Mouse (Mus musculus) granulocyte monocyte progenitor cell, adult 5-6 weeks (primary cell): ENCODE measurements around the gene Eif4e1b. TPM values are rescaled to one million over a fixed set of nuclear protein-coding genes. Genes with fewer than 3 reads are reported as not detected.

ENCODE experiments used
- ATAC-seq: replicated peaks from 2 replicates; pipeline ENCODE4 v1.8.0; 2016; ENCODE audit warnings: mild to moderate bottlenecking, moderate TSS enrichment, inconsistent platforms; ENCODE audit not compliant: poor library complexity, severe bottlenecking
- total RNA-seq, 2 experiments: library from RNA; stranded (forward) in 1 of 2; stranded (reverse) in 1 of 2; fragments of 200-712, 200-1000 nt in 1 of 2; fragments of >200 nt in 1 of 2; fragmentation: Nextera tagmentation in 1 of 2; gene quantifications; 2 replicates each; pipeline ENCODE4 v1.2.3; 2014 to 2017

Eif4e1b gene
- total RNA-seq, 2 experiments from 2014 or later, result not detected

DNA sequence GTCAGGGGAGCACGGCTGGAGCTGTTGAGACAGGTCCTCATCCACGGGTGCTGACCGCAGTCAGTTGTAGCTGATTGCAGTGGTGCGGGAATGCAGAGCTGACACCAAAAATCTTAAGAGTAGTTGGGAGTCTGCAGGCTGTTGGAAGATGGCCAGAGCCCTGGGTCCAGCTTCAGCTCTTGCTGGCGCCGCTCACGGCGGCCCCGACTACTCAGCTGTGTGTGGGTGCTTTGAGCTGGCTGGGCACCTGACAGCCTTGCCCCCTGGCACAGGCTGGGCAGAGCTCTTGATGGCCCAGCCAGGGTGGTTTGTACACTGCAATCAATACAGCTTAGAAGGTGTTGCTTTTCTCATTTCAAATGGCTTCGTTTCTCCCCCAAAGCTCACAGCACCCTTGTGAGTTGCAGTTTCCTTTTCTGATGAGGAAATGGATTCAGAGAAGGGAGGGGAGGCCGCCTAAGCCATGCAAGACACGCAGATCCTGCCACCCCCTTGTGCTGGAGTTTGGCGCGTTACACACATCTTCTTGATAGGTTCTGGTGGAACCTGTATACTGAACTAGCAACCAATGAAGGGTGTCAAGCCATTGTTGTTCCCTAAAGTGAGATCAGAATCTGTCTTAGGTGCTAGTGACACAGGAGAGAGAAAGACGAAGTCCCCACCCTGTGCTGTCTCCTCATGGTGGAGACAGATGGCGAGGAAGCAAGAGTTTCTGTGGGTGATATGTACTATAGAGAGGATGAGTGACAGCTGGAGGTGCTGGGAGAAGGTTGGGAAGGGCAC lies 14.3 kb downstream of the Eif4e1b start:
- ATAC-seq, result no peak

DNA sequence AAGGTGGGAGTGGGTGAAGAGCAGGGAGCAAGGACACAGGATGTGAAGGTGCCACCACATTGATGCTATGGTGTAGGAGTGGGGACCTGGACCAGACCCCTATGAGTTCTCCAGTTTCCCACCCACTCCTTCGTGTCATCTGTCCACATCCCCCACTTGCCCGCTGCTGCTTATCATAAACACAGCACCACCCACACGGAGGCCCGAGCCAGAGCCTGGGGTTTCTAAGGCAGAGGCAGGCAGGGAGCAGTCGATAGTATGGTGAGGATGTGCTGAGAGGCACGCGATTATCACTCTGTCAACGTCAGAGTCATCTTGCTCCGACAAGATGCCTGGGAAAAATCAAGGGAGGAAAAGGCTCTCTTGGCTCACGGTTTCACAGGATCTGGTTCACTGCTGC lies 14.9 kb downstream of the Eif4e1b start:
- no peak for ATAC-seq

DNA sequence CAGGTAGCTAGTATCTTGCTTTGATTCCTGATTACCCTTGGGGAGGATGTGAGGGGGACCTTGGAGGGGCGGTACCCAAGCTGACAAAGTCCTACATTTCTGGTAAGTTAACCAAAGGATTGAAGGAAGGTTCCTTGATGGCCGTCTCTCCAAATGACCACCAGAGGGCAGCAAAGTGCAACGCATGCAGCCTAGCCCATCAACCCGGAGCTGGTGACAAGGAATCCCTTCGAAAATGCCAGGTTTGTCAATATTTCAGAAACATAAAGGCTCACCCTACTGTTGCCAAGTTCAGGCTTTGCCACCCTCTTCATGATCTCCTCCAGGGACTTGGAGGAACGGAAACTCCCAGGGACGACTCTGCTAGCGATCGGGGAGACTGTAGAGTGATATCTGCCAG lies 15.9 kb downstream of the Eif4e1b start:
- peak; percentile 60 for ATAC-seq

DNA sequence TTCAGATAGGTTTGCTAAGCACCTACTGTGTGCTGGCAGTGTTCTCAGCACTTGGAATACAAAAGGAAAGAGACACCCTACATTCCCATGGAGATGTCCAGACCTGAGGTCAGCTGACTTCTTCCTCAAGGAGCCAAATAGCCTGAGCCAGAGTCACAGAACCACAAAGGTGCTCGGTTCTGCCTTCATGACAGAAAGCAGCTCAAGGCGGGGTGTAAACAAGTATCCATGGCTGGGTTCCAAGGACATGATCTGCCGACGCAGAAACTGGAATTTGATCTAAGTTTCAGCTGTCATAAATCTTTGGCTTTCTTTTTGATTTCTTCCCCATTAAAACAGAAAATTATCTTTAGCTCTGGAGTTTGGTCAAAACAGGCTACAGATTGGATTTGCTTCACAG lies 16.4 kb downstream of the Eif4e1b start:
- no peak for ATAC-seq

DNA sequence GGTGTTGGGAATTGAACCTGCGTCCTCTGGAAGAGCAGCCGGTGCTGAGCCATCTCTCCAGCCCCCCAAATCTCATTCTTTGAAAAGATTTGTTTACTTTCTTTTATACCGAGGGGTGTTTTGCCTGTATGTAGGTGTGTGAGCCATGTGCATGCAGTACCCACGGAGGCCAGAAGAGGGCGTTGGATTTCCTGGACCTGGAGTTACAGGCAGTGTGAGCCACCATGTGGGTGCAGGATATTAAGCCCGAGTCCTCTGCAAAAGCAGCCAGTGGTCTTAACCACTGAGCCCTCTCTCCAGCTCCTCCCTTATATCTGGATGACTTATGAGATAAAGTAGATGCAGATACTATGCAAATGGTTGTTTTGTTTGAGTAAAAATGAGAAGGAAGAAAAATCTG lies 19.2 kb downstream of the Eif4e1b start:
- ATAC-seq, result no peak

DNA sequence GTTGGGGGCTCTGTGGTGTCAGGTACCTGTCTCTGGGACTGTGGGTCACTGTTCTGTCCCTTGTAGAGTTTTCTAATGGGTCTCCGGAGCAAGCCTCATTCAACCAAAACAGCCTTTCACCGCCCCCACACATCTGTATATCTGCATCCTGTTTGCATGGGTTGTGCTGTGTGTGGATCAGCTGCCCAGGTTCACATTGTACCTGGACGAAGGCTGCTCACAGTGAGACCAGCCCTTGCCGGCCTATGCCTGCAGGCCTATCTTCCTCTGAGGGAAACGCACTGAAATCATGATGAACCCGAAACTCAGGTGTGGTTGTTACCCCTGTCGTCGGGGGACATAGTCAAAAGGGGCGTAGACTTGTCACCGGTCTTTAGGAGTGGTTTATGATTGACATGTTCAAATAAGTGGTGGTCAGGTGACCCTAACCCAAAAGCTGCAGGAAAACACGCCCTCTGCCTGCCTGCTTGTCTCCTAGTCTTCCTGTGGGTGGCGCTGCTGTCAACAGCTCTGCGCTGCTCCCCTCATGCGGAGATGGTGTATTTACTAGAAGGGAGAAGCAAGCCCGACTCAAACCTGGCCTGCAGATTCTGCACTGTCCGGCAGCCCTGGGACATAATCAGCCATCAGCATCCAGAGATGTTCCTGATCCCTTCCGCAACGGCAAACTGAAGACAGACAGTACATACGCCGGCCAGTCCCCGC lies 21.5 kb downstream of the Eif4e1b start:
- no peak for ATAC-seq

DNA sequence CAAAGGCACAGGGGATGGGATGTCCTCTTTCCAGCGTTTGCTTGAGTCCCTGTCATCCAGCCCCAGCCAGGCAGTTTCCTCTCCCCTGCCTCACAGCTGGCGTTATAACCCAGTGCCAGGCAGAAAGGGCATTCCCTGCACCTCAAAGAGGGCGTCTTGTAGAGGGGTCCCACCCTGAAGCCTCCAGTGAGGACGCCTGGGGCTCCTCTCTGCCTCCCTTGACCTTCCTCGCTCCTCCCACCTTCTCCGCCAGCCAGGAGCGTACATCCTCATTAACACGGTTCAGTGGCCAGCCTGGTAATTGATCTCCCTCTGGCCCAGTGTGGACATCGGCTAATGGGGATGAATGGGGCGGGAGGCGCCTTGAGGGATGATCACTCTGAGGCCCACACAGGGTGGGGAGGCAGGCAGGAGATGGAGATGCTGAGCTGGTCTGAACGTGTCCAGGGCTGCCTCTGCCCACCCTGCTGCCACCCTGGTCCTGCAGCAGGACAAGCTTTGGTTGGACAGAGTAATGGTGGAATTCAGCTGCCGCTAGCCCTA lies 22.7 kb downstream of the Eif4e1b start:
- ATAC-seq, result no peak

DNA sequence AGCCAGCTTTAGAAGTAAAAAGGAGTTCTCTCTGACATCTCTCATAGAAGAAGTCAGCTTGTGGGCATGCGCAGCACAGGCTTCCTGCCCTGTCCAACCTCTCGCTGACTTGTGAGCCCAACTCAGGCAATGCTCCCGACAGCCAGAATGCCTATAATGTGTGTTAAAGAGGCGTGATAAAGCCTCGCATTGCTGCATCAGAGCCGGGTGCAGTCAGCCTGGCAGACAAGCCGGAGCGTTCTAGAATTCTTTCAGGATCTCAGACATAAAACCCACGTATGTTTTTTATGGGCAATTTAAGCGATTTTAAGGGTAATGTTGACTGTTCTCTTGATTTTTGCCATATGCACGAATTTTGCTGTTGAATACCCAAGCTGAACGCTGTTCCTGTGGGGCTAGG lies 24.3 kb downstream of the Eif4e1b start:
- ATAC-seq, result no peak

DNA sequence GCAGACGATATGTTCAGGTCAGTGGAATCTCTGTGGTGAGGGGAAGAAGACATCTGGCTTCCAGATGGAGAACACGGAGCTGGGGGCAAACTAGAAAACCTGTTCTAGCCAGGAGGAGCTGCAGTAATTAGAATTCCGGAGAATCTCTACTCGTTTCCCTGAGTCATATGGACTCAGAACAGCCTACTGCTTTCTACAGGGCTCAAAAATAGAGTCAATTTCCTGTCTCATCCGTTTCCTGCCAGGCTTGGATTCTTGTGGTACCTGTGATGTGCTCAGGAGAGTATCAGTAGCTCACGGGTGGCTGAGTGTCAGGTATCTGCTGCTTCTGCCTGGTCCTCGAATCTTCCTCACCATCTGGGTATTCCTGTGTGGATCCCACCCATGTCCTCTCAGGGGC lies 27.7 kb downstream of the Eif4e1b start:
- ATAC-seq, result no peak

DNA sequence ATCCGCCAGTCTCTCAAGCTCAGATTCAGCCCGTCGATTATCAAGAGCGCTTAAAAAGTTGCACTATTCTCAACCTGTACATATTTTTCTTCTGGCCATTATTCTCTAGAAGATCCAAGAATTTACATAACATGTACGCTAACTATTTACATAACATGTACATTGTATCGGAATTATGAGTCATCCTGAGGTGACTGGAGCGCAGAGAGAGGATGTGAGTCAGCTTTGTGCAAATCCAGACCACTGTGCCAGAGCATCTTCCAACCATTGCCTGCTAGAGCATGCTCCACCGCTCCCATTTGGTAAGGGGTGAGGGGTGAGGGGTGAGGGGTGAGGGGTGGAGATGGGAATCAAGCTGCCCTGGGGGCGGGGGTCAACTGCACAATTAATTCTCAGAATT lies 29.6 kb downstream of the Eif4e1b start:
- ATAC-seq, result no peak

DNA sequence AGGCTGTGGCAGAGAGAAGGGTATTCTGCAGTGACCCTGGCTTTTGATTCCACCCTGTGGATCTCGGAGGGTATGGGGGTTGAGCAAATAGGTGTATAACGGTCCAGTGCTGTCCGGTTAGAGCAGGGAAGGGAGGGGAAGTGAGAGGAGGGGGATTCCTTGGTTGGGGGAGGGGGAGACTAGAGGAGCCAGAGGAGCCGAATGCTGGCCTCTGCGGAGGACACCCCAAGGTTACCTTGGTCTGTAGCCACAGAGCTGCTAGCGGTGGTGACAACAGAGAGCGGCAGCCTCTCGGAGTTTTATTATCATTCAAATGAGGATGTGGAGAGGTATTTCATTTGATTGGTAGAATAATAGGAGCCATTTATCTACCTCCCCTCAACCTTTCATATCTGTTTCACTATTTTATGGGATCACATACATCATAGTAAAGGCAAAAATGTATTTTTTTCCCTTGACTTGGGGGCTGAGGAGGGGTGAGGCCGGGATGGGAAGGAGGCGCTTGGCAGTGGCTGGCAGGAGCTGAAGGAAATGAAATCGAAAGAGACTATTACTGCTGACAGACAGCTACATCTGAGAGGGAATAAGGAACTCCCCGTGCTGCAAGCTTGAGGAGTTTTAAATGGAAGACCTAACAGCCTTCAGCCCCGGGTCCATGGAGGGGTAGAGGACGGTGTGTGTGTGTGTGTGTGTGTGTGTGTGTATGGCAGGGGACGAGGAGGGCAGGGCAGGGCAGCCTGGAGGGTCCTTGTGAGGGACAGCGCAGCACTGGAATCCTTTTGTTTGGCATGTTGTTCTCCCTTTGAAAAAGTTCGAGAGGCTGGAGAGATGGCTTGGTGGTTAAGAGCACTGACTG lies 34.8 kb downstream of the Eif4e1b start:
- peak; percentile 52; the same call in 1 of the 2 replicates for ATAC-seq

DNA sequence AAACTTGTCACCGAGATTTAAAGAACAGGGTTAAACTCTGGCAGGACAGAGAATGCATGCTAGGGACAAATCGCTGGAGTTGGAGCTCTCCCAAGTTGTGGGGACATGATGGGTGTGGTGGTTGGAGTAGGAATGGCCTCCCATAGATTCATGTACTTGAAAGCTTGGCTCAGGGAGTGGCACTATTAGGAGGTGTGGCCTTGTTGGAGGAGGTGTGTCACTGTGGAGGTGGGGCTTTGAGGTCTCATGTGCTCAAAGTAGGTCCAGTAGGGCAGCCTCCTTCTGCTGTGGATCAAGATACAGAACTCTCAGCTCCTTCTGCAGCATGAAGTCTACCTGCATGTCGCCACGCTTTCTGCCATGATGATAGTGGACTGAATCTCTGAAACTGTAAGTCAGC lies 37.3 kb downstream of the Eif4e1b start:
- no peak for ATAC-seq

DNA sequence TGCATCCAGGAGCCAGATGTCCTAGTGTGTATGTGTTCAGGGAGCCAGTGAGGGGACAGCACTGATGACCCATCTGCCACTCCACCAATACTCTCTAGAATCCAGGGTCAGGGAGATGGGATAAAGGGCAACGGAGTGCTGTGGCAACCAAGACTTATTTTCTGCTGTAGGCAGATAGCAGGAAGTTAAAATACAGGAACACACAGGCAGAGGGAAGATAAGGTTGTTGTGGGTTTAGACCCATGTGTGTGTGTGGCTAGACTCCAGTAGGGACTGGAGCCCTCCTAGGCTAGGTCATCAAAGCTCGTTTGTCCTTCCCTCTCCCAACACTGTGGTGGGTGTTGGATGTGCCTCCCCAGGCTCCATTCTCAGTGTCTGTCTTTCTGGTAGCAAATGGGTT lies 38.1 kb downstream of the Eif4e1b start:
- no peak for ATAC-seq

DNA sequence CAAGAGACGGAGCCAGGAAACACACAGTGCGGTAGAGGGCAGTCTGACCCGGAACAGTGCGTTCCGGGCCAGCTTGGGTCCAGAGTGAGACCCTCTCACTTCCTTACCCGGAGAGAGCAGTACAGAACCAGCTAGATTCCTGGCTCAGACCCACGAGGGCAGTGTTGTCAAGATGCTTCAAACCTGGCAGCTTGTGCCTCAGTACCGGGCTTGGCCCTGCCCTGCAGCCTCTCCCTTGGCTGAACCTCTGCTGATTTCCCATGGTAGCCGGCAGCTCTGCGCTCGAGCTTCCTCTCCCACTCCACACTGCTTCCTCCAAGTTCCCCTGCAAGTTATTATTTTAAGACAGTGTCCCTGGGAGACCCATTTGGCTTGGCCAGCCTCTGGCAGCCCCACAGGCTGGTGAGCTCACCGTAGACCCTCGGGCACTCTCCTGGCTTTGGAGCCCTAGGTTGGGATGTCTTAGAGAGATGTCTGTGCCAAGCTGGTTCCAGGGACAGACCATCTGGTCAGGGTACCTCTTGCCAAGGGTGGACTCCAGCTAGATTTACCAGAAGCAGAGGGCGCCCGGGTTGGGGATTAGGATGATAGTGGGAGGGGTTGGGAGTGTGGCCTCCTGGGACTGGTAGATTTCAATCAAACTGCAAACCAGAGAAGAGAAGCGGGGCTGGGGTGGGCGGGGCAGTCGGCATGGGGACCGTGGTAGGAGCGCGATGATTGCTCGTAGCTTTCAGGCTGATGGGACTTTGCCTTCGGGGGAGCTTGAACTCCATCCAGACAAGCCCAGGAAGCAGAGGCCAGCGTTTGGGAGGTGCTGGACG lies 40.5 kb downstream of the Eif4e1b start:
- ATAC-seq, result no peak

DNA sequence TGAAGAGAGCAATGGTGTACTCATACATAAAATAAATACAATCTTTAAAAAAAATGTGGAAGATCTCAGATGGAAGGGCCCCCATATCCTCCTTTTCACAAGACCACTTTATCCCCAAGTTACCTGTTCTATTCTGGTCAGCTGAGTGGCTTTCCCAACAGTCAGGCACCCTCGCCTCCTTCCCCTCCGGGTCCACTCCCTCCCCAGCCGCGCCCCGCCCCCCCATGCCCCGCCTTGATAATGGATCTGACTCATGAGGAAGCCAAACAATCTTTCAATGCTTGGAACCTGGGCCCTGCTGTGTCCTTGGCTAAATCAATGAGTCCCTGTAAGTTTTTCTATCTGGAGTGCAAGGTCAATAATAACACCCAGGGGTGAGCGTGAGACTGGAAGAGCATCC lies 44.2 kb downstream of the Eif4e1b start:
- ATAC-seq, result no peak

DNA sequence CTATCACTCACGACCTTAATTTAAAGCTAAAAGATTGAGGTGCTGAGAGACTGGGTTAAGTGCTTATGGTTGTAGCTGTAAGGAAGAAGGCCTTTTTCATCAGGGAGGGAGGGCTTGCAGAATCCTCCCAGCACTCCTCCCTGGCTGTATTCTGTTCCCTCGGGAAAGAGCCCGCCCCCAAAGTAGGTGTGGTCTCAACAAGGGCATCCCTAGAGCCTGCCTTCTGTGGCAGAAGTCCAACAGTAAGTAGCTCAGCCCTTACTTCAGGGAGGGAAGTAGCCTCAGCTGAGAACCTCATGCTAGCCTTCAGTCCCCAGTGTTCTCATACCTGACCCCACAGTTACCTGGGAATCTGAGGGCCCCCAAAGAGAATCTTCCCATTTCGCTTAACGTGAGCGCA lies 44.7 kb downstream of the Eif4e1b start:
- no peak for ATAC-seq

DNA sequence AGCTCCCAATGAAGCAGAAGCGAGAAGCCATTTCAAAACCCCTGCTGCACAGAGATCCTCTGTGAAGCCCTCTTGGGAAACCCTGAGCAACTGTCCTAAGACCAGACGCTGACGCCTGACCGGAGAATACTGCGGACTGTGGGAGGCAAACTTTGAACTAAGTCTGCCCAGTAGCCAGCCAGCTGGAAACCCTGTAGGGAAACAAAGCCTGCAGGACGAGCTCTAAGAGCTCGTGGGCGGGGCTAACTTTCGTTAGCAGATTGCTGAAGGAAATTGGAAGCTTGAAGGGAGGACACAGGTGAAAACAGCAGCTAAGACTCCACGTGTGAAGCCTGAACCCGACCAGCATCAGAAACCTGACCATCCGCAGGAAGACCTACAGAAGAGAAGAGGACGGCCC lies 45.7 kb downstream of the Eif4e1b start:
- no peak for ATAC-seq

DNA sequence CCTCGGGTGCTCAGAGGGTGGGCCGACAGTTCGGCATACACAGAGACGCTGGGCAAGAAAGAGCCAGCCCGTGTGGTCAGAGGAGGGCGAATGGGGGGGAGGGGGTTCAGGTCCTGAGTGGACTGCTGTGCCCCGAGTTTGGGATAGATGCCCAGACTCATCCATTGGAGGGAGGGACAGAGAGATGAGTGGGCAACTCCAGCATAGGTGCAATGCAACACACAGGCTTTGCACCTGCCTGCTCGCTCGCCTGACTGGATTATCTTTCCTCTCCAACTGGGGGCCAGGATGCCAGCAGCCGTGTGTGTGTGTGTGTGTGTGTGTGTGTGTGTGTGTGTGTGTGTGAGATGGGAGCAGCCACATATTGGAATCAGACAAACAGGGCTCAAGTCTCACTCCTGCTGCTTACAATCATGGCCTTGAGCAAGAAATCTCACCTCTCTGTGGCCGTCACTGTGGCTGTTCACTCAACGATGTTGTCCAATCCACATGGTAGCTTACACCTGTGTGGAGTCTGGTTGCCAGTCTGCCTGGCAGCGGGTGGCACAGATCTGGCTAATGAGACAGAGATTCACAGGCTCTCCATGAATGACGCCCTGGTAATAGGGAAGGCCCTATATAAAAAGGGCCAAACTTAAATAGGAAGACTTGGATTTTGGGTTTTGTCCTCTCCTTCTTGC lies 52.7 kb downstream of the Eif4e1b start:
- no peak for ATAC-seq

DNA sequence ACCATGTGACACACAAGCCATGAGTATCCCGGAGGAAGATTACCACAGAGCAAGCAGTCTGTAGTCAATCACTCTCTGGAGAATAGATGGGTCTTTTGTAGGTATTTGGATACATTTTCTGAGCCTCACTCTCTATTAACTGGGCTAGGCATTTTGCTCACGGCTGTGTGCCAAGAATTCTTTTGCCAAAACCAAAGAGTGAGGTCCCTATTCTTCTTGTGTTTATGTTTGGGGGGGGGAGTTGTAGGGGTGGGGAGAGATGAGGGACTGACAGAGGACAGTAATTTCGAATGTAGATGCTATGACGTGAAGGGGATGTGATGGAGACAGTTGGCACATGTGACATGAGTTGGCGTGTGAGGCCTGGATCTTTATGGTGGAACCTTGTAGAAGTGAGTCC lies 53.3 kb downstream of the Eif4e1b start:
- ATAC-seq, result no peak
